Mouse (Mus musculus) cerebellum, adult 2 months (tissue): ENCODE results near the gene Spata18. TPM values are rescaled to one million over a fixed set of nuclear protein-coding genes. Genes with fewer than 3 reads are reported as not detected.

Experiments
- DNase-seq, 2 experiments: peaks; one replicate each; pipeline ENCODE4 v3.0.0; 2021
- H3K27ac ChIP-seq: fragments of 200-500 bp; 2 replicates; pipeline ENCODE4 v1.5.1; 2012; ENCODE audit warnings: low read length, control low read depth, inconsistent platforms; ENCODE audit not compliant: insufficient read depth
- H3K27me3 ChIP-seq: fragments of 200-500 bp; 2 replicates; pipeline ENCODE4 v1.6.1; 2012; ENCODE audit warnings: inconsistent platforms, mild to moderate bottlenecking, low read length, moderate library complexity; ENCODE audit not compliant: control insufficient read depth, insufficient read depth
- H3K4me1 ChIP-seq: fragments of 200-500 bp; 2 replicates; pipeline ENCODE4 v1.6.1; 2011; ENCODE audit warnings: low read length; ENCODE audit not compliant: control insufficient read depth, insufficient read depth
- H3K4me3 ChIP-seq: fragments of 200-500 bp; replicated peaks from 2 replicates; pipeline ENCODE3; 2011; ENCODE audit warnings: mild to moderate bottlenecking, low read depth, low read length, control low read depth; ENCODE audit not compliant: insufficient read depth
- CTCF ChIP-seq: fragments of 200-500 bp; IDR thresholded peaks from 2 replicates; pipeline ENCODE4 v1.5.1; 2011; ENCODE audit warnings: low read depth, mild to moderate bottlenecking, control low read depth, low read length, moderate library complexity, borderline replicate concordance; ENCODE audit not compliant: insufficient read depth
- POLR2A ChIP-seq: fragments of 200-500 bp; IDR thresholded peaks from 2 replicates; pipeline ENCODE4 v1.6.1; 2011; ENCODE audit warnings: low read length, control low read depth, borderline replicate concordance; ENCODE audit not compliant: insufficient read depth
- WGBS: fragments of 180-500 bp; shearing (Covaris S2); methylation state at CpG from one replicate; pipeline ENCODE4 v1.1.7; 2018; 5-methylcytosine and 5-hydroxymethylcytosine counted together
- polyA plus RNA-seq: library from polyadenylated mRNA; depleted of rRNA; stranded (reverse); fragments of >200 nt; gene quantifications from 2 replicates; pipeline ENCODE4 v1.2.3, GENCODE M21; 2012

Gene Spata18
- polyA plus RNA-seq, 1 experiment: 0.26 TPM

- no peaks in the 10 kb centered on the region for H3K27me3 ChIP-seq
- WGBS: 44% methylated on average over 8 of the region's 8 CpGs
- peak in 1 of 2 experiments; percentile 41 for DNase-seq
- TF ChIP-seq CTCF: peak; percentile 32; the same call in 1 of the 2 replicates
- TF ChIP-seq POLR2A: no peak
- H3K4me1 ChIP-seq: no peaks in the 10 kb centered on the region
- no peak overlapping the region for H3K4me3 ChIP-seq
- no peak overlapping the region for H3K27ac ChIP-seq
Observed at GRCm38 (mm10) chr5:73637337-73638107, 13.7 kb upstream of the Spata18 start.

- TF ChIP-seq POLR2A (no peak), CTCF (no peak)
- 96% methylated on average over 3 of the region's 3 CpGs for WGBS
Observed at GRCm38 (mm10) chr5:73641058-73641457, 10.1 kb upstream of the Spata18 start.

GRCm38 (mm10) chr5:73642091-73642490 is 9.1 kb upstream of the Spata18 start:
- TF ChIP-seq CTCF (peak; percentile 39; the same call in 1 of the 2 replicates), POLR2A (no peak)
- H3K27me3 ChIP-seq: no peaks in the 10 kb centered on the region
- H3K4me3 ChIP-seq: no peak overlapping the region
- no peak for DNase-seq
- 91% methylated on average over 4 of the region's 4 CpGs for WGBS
- H3K27ac ChIP-seq: no peak overlapping the region
- 0 out of 2 replicates have a peak, but pooled peaks cover 3% of the 10 kb centered on the region for H3K4me1 ChIP-seq

More at GRCm38 (mm10) chr5:73641058-73641457, 10.1 kb upstream of the Spata18 start:
- Histone ChIP-seq H3K4me3 (no peak overlapping the region), H3K27me3 (no peaks in the 10 kb centered on the region), H3K4me1 (no peaks in the 10 kb centered on the region), H3K27ac (no peak overlapping the region)
- no peak for DNase-seq

GRCm38 (mm10) chr5:73647261-73647900 is 3.8 kb upstream of the Spata18 start, which contains the start of gene Sgcb:
TSS of gene Sgcb (minus strand) at chr5:73647790.
- DNase-seq: peak; percentile 87 to 90
- no peak for TF ChIP-seq CTCF
- TF ChIP-seq POLR2A: peak; percentile 72
- peak within 1 kb of the TSS; percentile 94 for H3K4me3 ChIP-seq
- H3K27me3 ChIP-seq: peaks cover 2% of the 10 kb centered on the region; the same call in 1 of the 2 replicates
- peaks cover 11% of the 10 kb centered on the region for H3K4me1 ChIP-seq
- H3K27ac ChIP-seq: peak within 1 kb of the TSS; percentile 60
- WGBS: under 1% methylated on average over 60 of the region's 62 CpGs

GRCm38 (mm10) chr5:73650365-73650964 is 714 bp upstream of the Spata18 start:
- Histone ChIP-seq H3K4me1 (peaks cover 11% of the 10 kb centered on the region), H3K27me3 (peaks cover 2% of the 10 kb centered on the region; the same call in 1 of the 2 replicates), H3K27ac (no peak overlapping the region), H3K4me3 (peak overlapping the region; percentile 77)
- TF ChIP-seq CTCF (no peak), POLR2A (no peak)
- 2% methylated on average over 15 of the region's 15 CpGs for WGBS
- DNase-seq: peak; percentile 18 to 45

- no peak overlapping the region for H3K27ac ChIP-seq
- peaks cover 8% of the 10 kb centered on the region for H3K4me1 ChIP-seq
- H3K27me3 ChIP-seq: peaks cover 2% of the 10 kb centered on the region; the same call in 1 of the 2 replicates
- no peak overlapping the region for H3K4me3 ChIP-seq
- WGBS: 11% methylated on average over 4 of the region's 4 CpGs
- no peak for TF ChIP-seq CTCF
- TF ChIP-seq POLR2A: no peak
- DNase-seq: no peak
Observed at GRCm38 (mm10) chr5:73651855-73652201, 649 bp downstream of the Spata18 start.

GRCm38 (mm10) chr5:73666695-73667094 is 15.5 kb downstream of the Spata18 start:
- no peak for DNase-seq
- Histone ChIP-seq H3K27ac (no peak overlapping the region), H3K27me3 (no peaks in the 10 kb centered on the region; the same call in 1 of the 2 replicates), H3K4me1 (no peaks in the 10 kb centered on the region; the same call in 1 of the 2 replicates), H3K4me3 (no peak overlapping the region)
- 83% methylated on average over 2 of the region's 2 CpGs for WGBS
- TF ChIP-seq POLR2A (no peak), CTCF (no peak)
